Mouse (Mus musculus) kidney, postnatal 10 days (tissue): ENCODE measurements around the gene Patz1.

ENCODE experiments used
- DNase-seq: peaks from one replicate; pipeline ENCODE4 v3.0.0; 2021; ENCODE audit warnings: mixed read lengths

Patz1 gene

DNA sequence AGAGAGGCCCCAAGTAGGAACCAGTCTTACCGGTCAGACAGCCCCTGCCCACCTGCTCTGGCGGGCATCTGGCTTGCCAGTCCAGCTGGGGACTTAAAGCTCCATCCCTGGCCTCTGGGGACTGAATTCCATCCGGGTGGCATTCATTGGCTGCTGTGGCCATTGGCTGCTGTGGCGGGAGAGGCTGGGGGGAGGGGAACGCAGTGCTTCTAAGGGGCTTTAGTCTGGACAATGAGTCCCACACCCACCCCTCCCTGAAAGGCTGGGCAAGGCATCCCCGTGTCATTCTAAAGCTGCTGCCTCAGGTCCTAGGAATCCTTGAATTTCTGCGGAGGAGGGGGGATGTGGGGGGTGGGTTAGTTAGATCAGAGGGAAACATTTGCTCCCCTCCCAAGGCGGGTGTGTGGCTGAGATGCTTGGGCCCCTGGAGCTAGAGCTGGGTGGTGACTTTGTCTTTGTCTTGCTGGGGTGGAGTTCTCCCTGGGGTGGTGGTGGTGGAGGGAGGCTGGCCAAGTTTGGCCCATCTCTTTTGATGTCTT, 4.1 kb downstream of the Patz1 start:
- peak; percentile 78 for DNase-seq

DNA sequence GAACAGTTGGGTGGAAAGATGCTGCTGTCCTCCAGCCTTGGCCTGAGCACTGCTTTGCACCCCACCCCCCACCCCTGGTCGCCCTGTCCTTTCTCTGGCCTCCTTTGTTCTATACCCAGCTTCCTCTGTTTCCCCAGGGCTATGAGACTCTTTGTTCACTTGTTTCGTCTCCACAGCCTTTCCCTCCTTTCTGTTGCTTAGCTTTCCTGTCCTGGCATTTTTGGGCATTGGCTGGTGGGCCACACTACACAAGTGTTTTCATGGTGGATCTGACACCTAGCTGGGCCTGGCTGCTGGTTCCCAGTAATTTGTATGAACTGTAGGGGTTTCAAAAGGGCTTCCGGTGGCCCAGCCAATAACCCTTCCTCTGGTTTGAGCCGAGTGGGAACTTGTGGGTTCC, 4.7 kb downstream of the Patz1 start:
- no peak for DNase-seq

DNA sequence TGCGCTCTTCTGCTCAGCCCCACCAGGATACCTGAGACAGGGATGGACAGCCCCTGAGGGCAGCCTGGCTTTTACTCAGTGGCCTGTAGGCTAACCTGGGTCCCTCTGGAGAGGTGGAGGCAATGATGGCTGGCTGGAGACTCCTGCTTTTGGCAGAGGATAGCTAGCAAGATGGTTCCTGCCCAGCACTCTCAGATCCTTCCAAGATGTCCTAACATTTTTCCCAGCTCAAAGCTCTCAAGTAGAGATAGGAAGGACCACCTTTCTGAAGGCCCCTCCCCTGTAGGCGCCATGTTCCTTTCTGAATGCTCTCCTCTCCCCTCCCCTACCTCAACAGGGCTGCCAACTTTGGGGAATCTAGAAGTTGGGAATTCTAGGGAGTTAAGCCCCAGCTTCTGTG, 6.0 kb downstream of the Patz1 start:
- DNase-seq, result no peak

DNA sequence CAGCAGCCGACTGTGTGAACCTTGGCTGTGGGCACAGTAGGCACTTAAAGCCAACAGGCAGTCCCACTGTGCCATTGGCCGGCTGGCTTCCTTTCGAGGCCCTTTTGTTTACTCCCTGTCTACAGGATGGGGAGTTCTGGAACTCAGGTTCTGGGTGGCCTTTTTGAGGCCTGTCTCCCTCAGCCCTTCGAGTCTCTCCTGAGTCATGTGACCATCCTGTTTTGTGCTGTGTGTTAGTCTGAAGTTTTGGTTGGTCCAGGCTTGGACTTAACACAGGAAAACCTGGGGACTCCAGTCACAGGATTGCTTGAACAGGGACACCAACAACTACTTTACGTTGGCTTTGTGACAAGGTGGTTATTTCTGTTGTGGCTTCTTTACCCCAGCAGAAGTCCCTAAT, 7.4 kb downstream of the Patz1 start:
- no peak for DNase-seq

DNA sequence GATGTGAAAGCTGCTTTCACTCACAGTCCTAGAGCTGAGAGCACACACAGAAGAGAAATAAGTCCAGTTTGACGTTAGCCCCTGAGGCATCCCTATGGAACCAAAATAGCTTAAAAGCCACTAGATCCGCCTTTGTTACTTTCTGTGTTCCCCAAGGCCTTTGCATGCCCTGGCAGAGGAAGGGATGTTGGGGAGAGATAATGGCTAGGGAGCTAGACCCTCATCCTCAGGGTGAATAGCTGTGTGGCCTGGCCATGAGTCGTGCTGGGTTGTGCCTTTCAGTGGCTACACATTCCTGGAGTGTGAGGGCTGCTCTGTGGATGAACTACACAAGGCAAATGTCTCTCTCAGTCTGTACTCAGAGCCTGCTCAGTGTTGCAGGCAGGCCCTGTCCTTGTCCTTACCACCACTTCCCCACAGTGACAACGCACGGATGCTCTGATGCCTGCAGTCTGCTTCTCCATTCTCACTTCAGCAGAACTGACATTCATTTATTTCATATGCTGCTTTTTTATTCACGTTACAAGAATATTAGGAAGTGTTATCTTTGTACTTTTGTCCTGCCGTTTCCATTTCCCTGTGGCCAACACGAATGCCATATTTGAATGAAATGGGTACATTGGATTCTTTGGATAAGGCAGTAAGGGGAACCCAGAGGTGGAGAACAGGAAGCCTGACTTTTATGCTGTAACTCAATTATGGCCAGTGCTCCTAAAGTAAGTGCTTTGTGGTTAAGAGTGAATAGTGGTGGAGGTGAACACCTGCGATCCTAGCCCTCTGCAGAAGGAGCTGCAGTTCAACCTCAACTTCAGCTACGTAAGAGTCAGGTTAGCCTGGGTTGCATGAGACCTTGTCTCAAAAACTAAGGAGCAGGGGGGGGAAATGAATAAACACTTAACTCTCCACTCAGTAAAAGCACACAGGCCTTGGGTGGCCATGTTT, 9.5 kb downstream of the Patz1 start:
- DNase-seq, result no peak

DNA sequence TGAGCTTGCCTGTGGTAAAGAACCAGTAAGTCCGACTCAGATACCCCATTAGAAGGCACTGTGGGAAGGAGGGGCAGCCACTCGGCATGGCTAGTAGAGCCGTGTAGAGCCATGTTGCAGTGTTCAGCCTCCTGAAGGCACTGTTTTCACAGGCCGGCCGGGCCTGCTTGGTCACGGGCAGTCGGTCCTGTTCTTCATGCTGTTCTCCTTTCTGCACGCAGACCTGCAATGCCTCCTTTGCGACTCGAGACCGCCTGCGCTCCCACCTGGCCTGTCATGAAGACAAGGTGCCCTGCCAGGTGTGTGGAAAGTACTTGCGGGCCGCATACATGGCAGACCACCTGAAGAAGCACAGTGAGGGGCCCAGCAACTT, 10.1 kb downstream of the Patz1 start:
- no peak for DNase-seq

DNA sequence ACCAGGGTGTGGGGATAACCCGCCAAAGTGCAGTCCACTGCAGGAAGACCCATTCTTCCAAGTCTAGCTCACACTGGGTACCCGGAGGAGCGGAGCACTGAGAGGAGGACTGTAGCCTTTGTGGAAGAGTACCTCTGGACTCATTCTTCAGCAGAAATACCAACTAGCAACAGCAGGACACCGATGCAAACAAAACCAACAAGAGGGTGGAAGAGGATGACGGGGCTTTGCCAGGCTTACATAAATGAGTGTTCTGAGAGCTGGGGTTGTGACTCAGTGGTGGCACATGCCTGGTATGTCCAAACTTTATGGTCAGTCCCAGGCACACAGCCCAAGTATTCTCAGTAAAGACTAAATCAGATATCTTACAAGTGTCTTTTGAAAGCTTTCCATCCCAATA, 12.4 kb downstream of the Patz1 start:
- no peak for DNase-seq

DNA sequence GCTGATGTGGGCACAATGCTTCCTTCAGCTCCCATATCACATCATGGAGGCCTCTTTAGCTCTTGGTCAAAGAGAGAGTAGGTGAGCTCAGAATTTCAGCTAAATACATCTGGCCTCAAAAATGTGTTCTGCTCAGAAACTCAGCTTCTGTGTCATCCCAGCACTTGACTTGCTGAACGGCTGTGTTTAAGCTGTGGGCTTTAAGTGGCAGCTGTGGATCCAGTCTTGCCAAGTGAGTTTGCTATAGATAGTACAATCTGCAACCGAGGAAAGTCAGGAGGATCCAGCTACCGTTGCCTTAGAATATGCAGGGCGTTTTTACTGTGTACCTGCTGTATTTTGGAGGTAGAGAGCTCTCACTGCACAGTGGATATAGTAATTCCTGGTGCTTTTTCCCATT, 13.7 kb downstream of the Patz1 start:
- no peak for DNase-seq

DNA sequence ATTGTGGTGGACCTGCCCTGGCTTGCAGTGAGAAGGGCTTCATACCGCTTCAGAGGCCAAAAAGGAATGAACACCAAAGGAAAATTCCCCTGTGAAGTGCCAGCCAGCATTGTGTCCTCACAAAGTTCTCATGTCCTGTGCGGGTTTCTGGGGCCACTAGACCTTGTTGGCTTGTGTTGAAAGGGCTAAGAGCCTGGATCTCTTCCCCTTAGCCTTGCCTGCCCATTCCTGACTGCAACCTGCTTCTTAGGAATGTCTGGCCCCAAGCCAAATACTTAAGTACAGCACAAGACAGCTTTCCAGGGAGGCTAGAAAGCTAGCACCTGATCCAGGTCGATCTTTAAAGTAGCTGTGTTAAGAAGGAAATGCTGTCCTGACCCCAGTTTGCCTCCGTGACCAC, 14.1 kb downstream of the Patz1 start:
- peak; percentile 44 for DNase-seq

DNA sequence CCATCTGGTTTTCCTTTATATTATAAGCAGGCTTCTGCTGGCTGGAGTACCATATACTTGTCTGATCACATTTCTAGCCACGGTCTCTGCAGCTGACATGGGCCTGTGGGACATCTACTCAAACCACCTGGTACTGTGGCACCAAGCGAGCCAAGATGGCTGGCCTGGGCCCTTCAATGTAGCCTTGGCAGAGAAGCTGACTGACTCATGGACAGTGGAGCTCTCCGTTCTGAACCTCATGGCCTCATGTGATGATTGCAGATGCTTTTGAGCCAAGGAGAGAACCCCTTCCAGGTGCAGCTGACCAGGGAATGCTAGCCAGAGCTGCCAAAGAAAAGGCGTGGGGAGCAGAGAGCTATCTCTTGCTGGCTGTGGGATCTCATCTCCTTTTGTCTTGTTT, 17.1 kb downstream of the Patz1 start:
- DNase-seq, result no peak

DNA sequence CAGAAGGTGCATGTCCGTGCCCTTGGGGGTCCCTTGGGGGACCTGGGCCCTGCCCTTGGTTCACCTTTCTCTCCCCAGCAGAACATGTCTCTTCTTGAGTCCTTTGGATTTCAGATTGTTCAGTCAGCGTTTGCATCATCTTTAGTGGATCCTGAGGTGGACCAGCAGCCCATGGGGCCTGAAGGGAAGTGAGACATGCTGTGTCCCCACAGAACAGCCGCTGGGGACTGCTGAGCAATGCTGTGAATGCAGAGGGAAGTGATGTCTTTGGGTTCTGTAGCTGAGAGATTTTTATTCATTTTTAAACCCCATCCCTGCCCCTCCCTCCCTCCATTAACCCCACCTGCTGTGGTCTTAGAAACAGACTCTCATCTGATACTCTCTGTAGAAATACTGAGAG, 19.2 kb downstream of the Patz1 start:
- DNase-seq, result no peak

DNA sequence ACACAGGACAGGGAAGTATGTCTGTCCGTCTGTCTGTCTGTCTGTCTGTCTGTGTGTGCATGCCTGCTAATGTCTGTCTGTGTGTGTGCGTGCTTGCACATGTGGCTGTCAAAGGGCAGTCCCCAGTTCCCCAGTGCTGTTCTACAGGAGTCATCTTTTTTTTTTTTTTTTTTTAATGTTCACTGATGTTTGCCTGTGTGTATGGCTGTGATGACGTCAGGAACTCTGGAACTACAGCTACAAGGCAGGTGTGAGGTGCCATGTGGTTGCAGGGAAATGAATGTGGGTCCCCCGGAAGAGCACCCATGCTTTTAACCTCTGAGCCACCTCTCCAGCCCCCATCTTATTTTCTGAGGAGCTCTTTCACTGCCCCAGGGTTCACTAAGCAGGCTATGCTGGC, 21.2 kb downstream of the Patz1 start:
- DNase-seq, result no peak

DNA sequence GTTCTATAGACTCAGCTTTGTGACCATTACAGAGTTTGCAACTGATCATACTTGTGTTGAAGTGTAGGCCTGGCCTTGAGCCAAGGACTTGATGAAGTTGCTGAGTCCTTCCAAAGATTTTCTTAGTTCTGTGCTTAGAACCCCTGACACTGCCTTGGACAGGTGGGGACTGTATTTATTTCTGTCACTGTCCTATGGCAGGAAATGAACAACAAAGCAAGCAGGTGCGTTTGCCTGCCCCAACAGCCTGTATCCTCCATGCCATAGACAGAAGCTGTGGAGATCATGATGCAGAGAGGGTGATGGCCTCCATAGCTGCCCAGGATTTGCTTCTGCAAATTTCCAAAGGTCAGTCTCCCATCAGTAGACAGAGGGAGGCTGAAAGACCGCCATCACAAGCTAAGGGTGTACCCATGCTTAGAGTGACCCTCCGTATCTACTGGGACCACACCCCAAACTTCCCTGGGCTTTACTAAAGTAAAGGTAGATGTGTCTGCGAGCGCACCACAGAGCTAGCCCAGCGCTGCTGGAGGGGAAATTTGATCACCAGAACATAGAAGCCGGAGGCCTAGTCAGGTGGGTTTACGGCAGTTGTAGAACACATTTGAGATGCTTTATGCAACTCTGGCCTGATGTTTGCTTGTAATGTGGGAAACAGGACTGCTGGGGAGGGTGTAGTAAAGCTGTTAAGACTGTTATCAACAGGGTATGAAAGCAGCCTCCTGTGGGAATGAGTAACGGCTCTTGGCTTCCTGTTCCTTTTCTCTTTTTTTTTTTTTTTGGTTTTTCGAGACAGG, 22.3 kb downstream of the Patz1 start:
- no peak for DNase-seq

DNA sequence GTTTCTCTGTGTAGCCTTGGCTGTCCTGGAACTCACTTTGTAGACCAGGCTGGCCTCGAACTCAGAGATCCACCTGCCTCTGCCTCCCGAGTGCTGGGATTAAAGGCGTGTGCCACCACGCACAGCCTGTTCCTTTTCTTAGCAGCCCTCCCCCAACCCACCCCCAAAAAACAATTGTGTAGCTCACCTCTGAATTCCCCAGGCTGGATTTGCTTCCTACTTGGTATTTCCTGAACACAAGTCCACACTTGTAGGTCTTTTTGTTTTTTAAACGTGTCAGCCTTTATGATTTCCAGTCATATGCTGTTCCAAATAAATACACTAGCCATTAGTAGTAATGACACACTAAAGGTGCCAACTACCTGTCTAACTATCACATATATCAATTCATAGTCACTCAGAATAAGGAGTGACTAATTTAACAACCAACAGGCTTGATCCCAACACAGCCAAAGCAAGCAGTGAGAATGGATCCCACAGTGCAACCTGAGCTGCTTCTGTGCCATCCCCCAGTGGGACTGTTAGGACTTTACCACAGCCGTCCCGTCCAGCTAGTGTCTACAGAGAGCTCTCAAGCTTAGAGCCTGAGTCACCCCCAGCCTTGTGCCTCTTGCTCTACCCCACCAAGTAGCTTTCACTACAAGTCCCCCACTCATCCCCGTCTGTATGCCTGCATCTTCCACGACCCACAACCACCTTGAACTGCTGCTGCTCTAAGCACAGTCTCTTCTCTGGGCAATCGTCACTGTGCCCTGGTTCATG, 23.1 kb downstream of the Patz1 start:
- DNase-seq, result no peak

DNA sequence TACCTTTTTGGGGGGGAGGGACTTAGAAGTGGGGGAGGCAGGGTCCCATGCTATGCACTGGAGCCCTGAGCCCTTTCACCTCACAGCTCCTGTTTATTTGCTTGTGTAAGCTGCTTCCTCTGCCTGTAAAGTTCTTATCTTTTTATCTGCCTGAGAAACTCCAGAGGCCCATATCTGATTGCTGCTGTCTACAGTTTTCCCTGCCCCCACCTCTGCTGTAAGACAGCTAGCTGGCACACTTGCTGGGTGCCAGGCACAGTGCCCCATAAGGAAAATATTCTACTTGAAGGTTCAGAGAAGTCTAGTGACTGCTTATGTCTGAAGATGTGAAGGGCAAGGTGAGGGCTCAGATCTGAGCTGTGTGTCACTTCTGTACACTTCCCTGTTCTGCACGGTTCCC, 24.6 kb downstream of the Patz1 start:
- DNase-seq, result no peak

DNA sequence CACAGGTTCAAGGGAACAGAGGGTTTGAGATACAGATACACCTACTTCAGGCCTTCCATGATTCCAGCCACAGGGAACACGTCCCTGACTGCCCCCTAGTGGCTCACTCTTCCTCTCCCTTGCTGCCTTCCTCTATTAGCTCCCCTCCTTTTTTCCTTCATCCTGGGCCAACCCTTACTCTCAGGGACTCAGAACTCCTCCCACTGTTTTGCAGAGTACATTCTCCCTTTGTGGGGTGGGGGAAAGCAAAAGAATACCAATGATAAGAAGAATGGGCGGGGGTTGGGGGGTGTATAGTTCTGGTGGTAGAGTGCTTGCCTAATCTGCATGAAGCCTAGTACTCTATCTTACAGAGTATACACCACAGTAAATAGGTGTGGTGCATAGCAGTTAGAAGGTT, 25.5 kb downstream of the Patz1 start:
- DNase-seq, result peak; percentile 83

DNA sequence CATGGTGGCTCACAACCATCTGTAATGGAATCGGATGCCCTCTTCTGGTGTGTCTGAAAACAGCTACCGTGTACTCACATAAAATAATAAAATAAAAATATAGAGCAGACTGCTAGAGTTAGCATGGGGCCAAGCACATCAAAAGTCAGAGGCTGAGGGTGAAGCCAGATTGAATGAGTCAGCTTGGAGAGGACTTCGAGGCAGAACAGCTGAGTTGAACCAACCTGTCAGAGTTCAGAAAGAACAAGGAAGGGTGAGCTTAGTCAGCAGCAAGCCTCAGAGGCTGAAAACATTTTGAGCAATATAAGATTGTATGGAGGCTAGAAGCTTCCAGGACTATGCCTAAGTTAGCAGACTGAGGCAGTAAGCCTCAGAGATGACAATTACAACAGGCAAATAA, 29.6 kb downstream of the Patz1 start:
- no peak for DNase-seq

DNA sequence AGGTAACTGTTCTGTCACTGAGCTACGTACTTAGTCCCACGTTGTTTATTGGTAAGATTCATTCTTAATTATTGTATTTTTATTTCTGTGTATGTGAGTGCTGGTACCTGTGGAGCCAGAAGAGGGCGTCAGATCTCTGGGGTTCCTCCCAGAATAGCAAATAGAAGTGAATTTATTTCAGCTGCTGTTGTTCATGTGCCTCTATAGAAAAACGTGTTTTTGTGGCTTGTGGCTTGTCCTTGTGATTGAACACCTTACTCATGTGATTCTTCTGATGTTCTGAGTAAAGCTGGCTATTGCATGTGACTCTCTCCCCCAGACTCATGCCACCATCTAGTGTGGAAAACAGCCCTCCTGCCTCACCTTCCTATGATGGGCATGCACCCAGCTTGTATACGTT, 39.6 kb downstream of the Patz1 start:
- DNase-seq, result no peak

DNA sequence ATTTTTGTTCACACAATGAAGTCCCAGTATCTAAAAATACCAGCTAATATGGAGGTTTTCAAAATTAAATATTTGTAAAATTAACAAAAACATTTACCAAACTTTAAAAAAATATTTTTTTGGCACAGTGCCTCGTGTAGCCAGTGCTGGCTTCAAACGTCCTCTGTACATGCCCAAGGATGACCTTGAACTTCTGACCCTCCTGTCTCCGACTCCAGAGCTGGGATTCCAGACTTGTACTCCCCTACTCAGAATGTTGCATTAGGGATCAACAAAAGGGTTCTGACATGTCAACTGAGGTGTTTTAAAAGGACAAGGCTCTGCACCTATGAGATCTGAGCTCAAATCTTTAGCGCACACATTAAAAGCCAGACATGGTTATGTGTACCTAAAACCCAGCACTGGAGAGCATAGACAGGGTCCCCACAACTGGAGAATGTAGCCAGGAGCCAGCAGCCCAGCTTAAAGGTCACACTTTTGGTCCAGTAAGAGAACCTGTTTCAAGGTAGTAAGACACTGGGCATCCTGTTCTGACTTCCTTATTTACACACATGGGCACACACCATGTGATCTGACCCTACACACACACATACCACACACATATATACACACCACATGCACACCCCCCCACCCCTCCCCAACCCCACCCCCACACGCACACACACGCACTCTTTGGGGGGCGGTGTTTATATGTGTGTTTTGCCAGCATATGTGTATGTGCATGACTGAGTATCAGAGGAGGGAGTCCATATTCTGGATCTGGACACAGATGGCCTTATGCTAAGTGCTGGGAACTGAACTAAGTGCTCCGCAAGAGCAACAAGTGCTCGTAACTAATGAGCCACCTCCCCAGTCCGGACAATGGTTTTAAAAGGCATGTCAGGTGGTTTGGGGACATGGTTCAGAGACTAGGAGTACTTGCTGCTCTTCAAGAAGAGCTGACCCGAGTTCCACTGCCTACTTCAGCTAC, 40.4 kb downstream of the Patz1 start:
- DNase-seq, result no peak

DNA sequence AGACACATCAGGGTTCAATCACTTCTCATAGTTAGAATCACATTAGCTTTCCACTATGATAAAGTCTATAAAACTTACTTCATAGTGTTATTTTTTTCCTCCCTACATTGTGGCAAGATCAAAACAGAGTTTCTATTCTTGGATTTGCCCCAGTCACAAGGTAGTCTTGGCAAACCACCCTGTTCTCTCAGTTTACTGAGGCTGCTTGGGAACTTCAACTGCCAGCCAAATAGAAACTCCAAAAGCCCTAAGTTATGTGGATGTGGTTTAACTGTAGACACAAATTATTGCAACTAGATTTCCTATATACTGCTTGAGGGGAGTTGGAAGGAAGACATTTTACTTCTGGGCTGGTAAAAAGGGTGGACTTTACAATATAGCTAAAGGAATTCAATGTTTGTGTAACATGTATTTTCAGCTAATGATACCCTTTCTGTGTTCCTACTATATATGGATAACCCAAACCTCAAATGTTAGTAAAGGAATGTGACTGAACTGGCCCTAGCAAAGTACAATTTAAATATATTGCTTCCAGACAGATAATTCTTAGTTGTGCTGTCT, 41.3 kb downstream of the Patz1 start, which contains the start of gene Pik3ip1:
Gene Pik3ip1, plus strand, starts transcription at position 511 of the 561 bp plus-strand sequence.
- no peak for DNase-seq

DNA sequence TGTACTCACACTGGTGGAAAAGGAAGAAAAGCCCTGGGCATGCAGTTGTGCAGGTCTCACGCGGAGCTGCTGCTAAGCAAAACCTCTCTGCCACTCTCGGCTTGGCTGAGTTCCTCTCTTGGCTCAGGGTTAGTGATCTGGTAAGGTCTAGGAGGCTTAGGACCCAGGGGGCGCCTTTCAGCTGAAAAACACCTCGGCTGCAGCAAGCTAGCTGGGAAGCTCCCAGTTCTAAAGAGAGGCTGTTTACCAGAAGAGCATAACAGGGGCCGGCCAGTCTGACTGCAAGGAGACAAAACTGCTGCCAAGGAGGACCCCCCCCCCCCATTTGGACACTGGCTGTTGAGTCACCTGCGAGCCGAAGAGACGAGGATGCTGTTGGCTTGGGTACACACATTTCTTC, 41.9 kb downstream of the Patz1 start:
- DNase-seq, result peak; percentile 88
